Mouse (Mus musculus): Measurements from ENCODE around the gene Dbndd2.

- TF ChIP-seq ETS1 (IDR thresholded peaks at IDR 0.05; ENCODE audit: low read depth, low read length) (no peak), ZNF384 (IDR thresholded peaks at IDR 0.05; ENCODE audit: low read depth, low read length) (no peak), MXI1 (IDR thresholded peaks at IDR 0.05; ENCODE audit: low read depth, low read length) (no peak), POLR2A (IDR thresholded peaks at IDR 0.05; ENCODE audit: control insufficient read depth in 1 of 2, insufficient read depth in 1 of 2, low read depth in 1 of 2, low read length in 2 of 2, poor library complexity in 1 of 2) (no peak), MAX (IDR thresholded peaks at IDR 0.05; ENCODE audit: low read length) (no peak), GATA1 (IDR thresholded peaks at IDR 0.05; ENCODE audit: low read depth, low read length) (no peak), CHD1 (IDR thresholded peaks at IDR 0.05; ENCODE audit: low read depth, low read length) (no peak), CTCF (IDR thresholded peaks at IDR 0.05 in 2 of 3, conservative IDR thresholded peaks at IDR 0.05 in 1 of 3; ENCODE audit: control insufficient read depth in 1 of 3, insufficient read depth in 1 of 3, low read depth in 2 of 3, low read length in 3 of 3, poor library complexity in 1 of 3, severe bottlenecking in 1 of 3) (no peak), ZC3H11A (IDR thresholded peaks at IDR 0.05; ENCODE audit: low read depth, low read length) (no peak), USF1 (IDR thresholded peaks at IDR 0.05; ENCODE audit: low read depth, low read length) (no peak), RAD21 (IDR thresholded peaks at IDR 0.05; ENCODE audit: low read depth, low read length) (no peak), EP300 (IDR thresholded peaks at IDR 0.05; ENCODE audit: low read depth in 1 of 2, low read length in 2 of 2) (no peak), MAFK (IDR thresholded peaks at IDR 0.05; ENCODE audit: borderline replicate concordance, low read depth, low read length) (no peak)
These were observed 37.0 kb upstream of the Dbndd2 start for GRCm38 (mm10) chr2:164448921-164449320.
